Mouse (Mus musculus) midbrain, embryonic 10.5 days (tissue): Measurements from ENCODE around the gene Tcea3. TPM values are rescaled to one million over a fixed set of nuclear protein-coding genes. Genes with fewer than 3 reads are reported as not detected.

Experiments
- DNase-seq: peaks from one replicate; pipeline ENCODE4 v3.0.0-alpha.2; 2017; ENCODE audit warnings: low spot score
- H3K27ac ChIP-seq: fragments of 300-500 bp; sonication (generic); replicated peaks from 2 replicates; pipeline ENCODE4 v1.5.1; 2016; ENCODE audit warnings: mild to moderate bottlenecking
- H3K27me3 ChIP-seq: fragments of 300-500 bp; sonication (generic); 2 replicates; pipeline ENCODE4 v1.6.1; 2016; ENCODE audit warnings: low read depth, mild to moderate bottlenecking; ENCODE audit not compliant: poor library complexity, severe bottlenecking
- H3K36me3 ChIP-seq: fragments of 300-500 bp; sonication (generic); 2 replicates; pipeline ENCODE4 v1.6.1; 2016; ENCODE audit warnings: mild to moderate bottlenecking, moderate library complexity
- H3K4me1 ChIP-seq: fragments of 300-500 bp; sonication (generic); 2 replicates; pipeline ENCODE4 v1.6.1; 2016
- H3K4me3 ChIP-seq: fragments of 300-500 bp; sonication (generic); 2 replicates; pipeline ENCODE4 v1.5.1; 2016; ENCODE audit warnings: mild to moderate bottlenecking, moderate library complexity
- H3K9me3 ChIP-seq: fragments of 300-500 bp; sonication (generic); replicated peaks from 2 replicates; pipeline ENCODE4 v1.6.1; 2016; ENCODE audit warnings: mild to moderate bottlenecking
- WGBS: fragments of 180-500 bp; shearing (Covaris S2); methylation state at CpG from one replicate; pipeline ENCODE4 v1.1.7; 2016; 5-methylcytosine and 5-hydroxymethylcytosine counted together
- polyA plus RNA-seq: library from polyadenylated mRNA; unstranded; fragments of >200 nt; fragmentation: Nextera tagmentation; extraction: Ambion mirVana; gene quantifications from 2 replicates; pipeline ENCODE4 v1.2.1, GENCODE M21; 2016

The Tcea3 gene
- polyA plus RNA-seq, 1 experiment from 2014 or later: 0.79 TPM

DNA sequence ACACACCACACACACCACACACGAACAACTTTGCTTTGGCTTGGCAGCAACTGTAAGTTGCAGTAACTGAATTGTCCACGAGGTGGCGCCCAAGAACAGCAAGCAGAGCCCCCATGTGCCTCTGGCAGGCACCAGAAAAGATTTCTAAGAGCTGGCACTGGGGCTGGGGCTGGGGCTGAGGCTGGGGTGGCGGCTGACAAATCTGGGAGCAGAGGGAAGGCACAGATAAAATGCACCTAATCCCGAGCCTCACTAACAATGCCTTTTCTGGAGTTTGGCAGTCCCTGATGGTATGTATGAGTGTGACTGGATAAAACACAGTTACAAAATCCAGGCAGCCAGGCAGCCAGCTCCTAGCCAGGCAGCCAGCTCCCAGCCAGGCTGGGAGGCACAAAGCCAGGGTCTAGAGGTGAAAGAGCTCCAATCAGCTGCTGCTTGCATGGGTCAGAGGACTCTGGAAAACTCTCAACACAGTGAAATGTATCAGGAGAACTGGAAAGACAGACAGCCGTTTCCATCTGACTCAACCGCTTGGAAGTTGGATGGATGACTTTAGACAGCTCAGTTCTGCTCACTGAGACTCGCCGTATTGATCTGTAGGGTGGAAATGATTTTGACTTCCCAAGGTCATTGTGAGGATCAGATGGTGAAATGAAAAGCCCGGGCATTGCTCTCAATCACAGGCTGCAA, 13.1 kb downstream of the Tcea3 start:
- H3K27ac ChIP-seq: no peak overlapping the region; the same call in 1 of the 2 replicates
- peak; percentile 85 for DNase-seq
- 46% methylated on average over 10 of the region's 10 CpGs for WGBS

DNA sequence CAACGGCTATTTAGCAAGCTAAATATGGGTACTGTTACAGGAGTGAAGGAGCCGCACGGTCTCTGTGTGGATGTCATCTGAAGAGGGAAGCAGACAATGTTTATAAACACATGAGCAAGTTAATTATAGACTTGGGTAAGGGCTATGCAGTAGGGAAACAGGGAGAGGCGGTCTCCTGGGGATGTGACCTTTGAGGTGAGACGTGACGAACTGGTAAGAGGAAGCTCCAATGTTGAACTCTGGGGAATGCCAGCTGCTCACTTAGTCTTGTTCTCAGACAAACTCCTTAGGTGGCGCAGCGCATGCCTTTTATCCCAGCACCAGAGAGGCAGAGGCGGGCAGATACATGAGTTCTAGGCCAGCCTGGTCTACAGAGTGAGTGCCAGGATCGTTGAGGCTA, 14.4 kb downstream of the Tcea3 start:
- WGBS: 87% methylated on average over 10 of the region's 10 CpGs
- Histone ChIP-seq H3K27ac (no peak overlapping the region), H3K9me3 (no peaks in the 10 kb centered on the region), H3K4me1 (peaks cover 18% of the 10 kb centered on the region), H3K27me3 (peaks cover 8% of the 10 kb centered on the region; the same call in 1 of the 2 replicates), H3K36me3 (no peaks in the 10 kb centered on the region), H3K4me3 (no peak overlapping the region)
- DNase-seq: no peak

More for the DNA sequence above, 13.1 kb downstream of the Tcea3 start:
- Histone ChIP-seq H3K4me3 (no peak overlapping the region), H3K36me3 (no peaks in the 10 kb centered on the region), H3K9me3 (no peaks in the 10 kb centered on the region), H3K27me3 (peaks cover 8% of the 10 kb centered on the region; the same call in 1 of the 2 replicates), H3K4me1 (peaks cover 24% of the 10 kb centered on the region)

DNA sequence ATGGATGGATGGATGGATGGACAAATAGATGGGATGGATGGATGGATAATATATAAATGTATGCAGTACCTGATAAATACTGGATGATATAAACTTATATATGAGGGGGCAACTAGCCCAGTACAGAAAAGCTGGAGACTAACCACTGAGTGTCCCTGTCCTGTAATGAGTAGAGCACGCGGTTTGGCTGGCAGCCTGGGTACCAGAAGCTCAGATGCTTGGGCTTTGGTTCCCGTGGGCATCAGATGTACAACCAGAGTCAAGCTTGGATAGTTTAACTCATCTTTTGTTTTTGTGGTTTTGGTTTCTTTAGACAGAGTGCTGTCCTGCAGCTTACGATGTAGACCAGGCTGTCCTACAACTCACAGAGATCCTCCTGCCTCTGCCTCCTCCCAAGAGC, 16.0 kb downstream of the Tcea3 start:
- Histone ChIP-seq H3K36me3 (no peaks in the 10 kb centered on the region), H3K27ac (no peak overlapping the region), H3K27me3 (peaks cover 8% of the 10 kb centered on the region; the same call in 1 of the 2 replicates), H3K4me1 (peaks cover 13% of the 10 kb centered on the region), H3K9me3 (no peaks in the 10 kb centered on the region), H3K4me3 (no peak overlapping the region)
- no peak for DNase-seq
- WGBS: 97% methylated on average over 4 of the region's 4 CpGs

DNA sequence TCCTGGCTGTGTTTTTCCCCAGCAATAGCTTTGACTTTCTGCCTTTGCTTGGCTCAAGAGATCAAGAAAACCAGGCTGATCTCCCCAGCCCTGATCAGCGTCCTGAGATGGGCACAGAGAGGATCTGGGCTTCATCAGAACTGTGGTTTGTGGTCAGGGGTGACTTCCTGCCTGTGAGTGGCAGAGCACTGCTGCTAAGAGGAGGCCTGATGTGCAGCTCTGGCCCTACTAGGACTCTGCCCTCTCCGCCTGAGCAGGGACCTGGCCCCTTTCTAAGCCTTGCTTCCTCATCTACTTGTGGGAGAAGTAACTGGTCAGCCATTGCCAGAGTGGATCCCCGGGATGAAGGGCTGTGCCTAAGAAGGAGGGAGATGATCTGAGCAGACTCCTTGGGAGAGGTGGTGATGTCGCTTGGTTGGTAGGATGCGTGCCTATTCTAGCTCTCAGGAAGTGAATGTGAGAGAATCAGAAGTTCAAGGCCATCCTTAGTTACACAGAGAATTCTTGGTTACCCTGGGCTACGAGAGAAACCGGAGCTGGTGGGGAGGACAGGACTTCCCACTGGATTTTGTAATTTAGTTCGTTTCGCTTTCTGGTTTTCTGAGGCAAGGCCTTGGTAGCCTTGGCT, 19.3 kb downstream of the Tcea3 start:
- Histone ChIP-seq H3K4me3 (no peak overlapping the region), H3K27ac (no peak overlapping the region), H3K9me3 (no peaks in the 10 kb centered on the region), H3K4me1 (0 out of 2 replicates have a peak, but pooled peaks cover 3% of the 10 kb centered on the region), H3K27me3 (peaks cover 4% of the 10 kb centered on the region; the same call in 1 of the 2 replicates), H3K36me3 (no peaks in the 10 kb centered on the region)
- DNase-seq: no peak
- WGBS: 84% methylated on average over 9 of the region's 9 CpGs

DNA sequence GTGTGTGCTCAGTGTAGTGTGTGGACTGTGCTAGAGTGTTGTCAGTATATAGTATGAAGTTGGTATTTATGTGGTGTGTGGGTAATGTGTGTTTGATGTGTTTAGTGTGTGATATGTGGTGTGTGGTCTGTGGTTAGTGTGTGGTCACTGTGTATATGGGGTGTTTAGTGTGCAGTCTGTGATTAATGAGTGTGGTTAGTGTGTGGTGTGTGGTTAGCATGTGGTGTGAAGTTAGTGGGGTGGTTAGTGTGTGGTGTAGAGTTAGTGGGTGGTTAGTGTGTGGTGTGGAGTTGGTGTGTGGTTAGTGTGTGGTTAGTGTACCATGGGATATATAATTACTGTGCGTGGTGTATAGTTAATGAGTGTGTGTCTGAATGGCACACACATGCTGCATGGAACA, 21.4 kb downstream of the Tcea3 start:
- H3K27me3 ChIP-seq: peaks cover 4% of the 10 kb centered on the region; the same call in 1 of the 2 replicates
- peaks cover 18% of the 10 kb centered on the region for H3K9me3 ChIP-seq
- no peak overlapping the region for H3K27ac ChIP-seq
- H3K36me3 ChIP-seq: no peaks in the 10 kb centered on the region
- H3K4me3 ChIP-seq: no peak overlapping the region
- 96% methylated on average over 1 of the region's 1 CpGs for whole genome bisulfite sequencing
- H3K4me1 ChIP-seq: 0 out of 2 replicates have a peak, but pooled peaks cover 3% of the 10 kb centered on the region
- no peak for DNase-seq

DNA sequence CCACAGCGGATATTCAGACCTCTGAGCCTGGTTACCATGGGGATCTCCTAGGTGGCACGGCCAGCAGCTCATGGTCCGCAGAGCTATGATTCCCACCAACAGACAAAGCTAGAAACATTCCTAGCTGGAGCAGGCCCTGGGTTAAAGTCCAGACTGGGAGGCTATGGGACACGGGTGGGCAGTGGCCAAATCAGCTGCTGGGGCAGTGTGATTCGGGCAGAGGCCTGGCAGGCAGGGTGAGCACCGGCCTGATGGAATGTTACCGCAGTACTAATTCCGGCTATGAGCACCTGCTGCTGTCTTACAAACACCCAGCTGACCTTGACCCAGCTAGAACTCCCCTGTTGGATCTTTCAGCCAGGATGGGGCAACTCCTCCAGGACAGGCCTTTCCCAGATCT, 23.1 kb downstream of the Tcea3 start:
- H3K36me3 ChIP-seq: no peaks in the 10 kb centered on the region
- H3K27ac ChIP-seq: no peak overlapping the region
- peaks cover 18% of the 10 kb centered on the region for H3K9me3 ChIP-seq
- DNase-seq: no peak
- H3K4me3 ChIP-seq: no peak overlapping the region
- H3K27me3 ChIP-seq: no peaks in the 10 kb centered on the region
- whole genome bisulfite sequencing: 86% methylated on average over 8 of the region's 8 CpGs
- H3K4me1 ChIP-seq: 0 out of 2 replicates have a peak, but pooled peaks cover 3% of the 10 kb centered on the region

DNA sequence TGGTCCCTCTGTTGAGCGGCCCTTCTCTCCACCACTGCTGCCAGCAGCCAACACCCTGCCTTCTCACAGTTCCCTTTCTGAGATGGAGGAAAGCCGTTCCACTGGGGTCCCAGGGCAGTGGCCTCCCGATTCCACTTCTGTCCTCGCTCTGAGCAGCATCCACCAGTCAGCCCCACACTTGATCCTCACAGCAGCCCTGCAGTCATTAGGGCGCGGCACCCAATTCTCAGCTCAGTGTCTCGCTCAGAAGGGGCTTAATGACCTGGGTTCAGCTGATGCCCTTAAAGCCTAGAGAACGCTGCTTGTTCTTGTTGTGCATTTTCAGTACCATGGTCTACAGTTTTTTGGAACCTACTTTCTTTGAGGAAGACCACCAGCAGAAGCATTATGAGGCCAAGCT, 33.6 kb downstream of the Tcea3 start:
- 86% methylated on average over 8 of the region's 8 CpGs for WGBS
- Histone ChIP-seq H3K9me3 (no peaks in the 10 kb centered on the region), H3K4me1 (peaks cover 41% of the 10 kb centered on the region), H3K27me3 (peaks cover 9% of the 10 kb centered on the region; the same call in 1 of the 2 replicates), H3K36me3 (no peaks in the 10 kb centered on the region), H3K4me3 (no peak overlapping the region), H3K27ac (peak overlapping the region; percentile 69; the same call in 1 of the 2 replicates)
- DNase-seq: no peak

DNA sequence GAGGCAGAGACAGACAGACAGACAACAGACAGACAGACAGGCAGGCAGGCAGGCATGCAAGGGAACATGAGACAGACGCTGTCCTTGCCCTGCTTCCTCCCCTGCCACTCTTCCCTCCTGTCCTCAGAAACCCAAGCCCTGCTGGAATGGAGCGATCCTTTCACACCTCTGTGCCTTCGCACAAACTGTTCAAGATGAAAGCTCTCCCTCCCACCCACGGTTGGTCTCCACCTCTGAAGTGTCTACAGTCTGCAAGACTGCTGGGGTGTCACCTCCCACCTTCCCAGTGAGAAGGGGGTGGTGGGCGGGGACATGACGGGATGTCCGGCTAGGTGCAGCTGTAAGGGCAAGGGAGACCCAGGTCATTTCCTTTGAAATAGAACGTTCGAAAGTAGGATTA, 34.1 kb downstream of the Tcea3 start:
- no peaks in the 10 kb centered on the region for H3K36me3 ChIP-seq
- H3K4me3 ChIP-seq: no peak overlapping the region
- no peak for DNase-seq
- H3K4me1 ChIP-seq: peaks cover 46% of the 10 kb centered on the region
- no peaks in the 10 kb centered on the region for H3K9me3 ChIP-seq
- peaks cover 9% of the 10 kb centered on the region; the same call in 1 of the 2 replicates for H3K27me3 ChIP-seq
- peak overlapping the region; percentile 69 for H3K27ac ChIP-seq
- WGBS: 52% methylated on average over 9 of the region's 9 CpGs

DNA sequence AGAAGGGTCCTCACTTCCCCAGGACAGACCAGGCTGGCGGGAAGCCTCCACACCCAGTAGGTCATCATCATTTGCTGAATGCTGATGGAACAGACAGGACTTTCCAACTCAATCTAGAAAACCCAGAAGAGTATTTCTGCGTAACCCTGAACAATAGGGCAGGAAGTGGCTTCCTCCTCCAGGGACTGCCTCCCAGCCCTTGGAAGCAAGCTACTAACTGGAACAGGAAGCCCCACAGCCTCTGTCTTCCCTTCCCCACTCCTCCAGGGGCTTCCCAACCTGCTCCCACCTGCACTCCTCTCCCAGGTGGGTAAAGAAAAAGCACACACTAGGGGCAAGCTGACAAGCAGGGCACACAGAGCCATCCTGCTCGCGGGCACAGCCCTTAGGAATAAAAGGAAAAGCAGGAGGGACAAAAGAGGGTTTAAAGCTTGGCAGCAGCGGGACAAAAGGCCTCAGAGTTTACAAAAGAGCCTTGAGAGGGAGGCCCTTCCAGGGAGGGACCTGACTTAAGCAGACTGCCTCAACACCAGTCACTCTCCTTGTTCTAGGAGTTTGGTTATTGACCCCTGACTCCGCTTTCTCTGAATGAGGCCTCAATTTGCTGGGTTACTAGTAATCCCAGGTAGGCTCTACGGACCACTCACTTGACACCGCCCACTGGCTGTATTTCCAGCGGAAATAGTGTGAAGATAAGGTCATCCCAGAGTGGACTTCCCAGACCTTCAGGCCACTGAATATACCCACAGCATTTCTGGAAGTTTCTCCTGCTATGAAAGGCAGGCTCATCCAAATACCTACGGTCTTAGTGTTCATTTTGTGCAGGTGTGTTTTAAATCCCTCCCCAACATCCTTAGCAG, 35.3 kb downstream of the Tcea3 start:
- peak overlapping the region; percentile 92 for H3K27ac ChIP-seq
- H3K36me3 ChIP-seq: peaks cover 7% of the 10 kb centered on the region
- H3K27me3 ChIP-seq: peaks cover 9% of the 10 kb centered on the region; the same call in 1 of the 2 replicates
- H3K4me3 ChIP-seq: peak overlapping the region; percentile 38
- H3K9me3 ChIP-seq: peaks cover under 1% of the 10 kb centered on the region; the same call in 1 of the 2 replicates
- WGBS: 12% methylated on average over 10 of the region's 10 CpGs
- H3K4me1 ChIP-seq: peaks cover 56% of the 10 kb centered on the region
- peak; percentile 78 for DNase-seq

DNA sequence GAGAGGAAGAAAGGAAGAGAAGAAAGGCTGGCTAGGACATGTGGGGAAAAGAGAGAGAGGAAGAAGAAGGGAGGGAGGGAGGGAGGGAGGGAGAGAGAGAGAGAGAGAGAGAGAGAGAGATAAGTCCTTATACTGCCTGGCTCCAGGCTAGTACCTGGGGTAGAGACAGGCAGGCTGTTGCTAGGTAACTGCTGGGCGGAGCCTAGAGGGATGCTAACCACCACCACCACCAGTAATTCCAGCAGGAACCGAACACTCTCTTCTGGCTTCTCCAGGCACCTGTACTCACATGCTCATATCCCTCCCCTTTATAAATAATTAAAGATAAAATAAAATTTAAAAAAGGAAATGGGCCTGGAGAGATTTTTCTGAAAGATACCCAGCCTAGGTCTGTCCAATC, 36.3 kb downstream of the Tcea3 start:
- WGBS: 16% methylated on average over 2 of the region's 2 CpGs
- Histone ChIP-seq H3K9me3 (peaks cover 10% of the 10 kb centered on the region), H3K27ac (peak overlapping the region; percentile 92), H3K27me3 (peaks cover 16% of the 10 kb centered on the region), H3K36me3 (peaks cover 17% of the 10 kb centered on the region), H3K4me1 (peaks cover 56% of the 10 kb centered on the region), H3K4me3 (no peak overlapping the region)
- peak; percentile 29 for DNase-seq

DNA sequence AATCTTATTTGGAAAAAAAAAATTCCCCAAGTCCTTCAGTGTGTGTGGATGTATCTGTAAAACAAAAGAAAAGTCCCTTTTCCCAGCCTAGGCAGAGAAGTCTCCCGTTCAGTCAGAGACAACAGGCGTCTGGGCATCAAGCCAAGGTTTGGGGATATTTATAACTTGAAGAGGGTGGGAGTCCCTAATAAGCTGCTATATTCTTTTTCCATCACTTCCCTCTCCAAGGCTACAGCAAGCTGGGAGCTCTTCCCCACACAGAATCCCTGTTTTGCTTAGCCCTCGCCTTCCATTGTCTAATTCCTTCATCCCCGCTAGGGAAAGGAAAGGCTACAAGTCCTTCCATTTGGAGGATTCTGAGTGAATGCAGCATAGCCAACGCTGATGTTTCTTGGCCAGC, 36.9 kb downstream of the Tcea3 start, which contains the start of gene Zfp46:
TSS of gene Zfp46 (plus strand) at position 229 of the 400 bp plus-strand sequence.
- 44% methylated on average over 5 of the region's 5 CpGs for WGBS
- Histone ChIP-seq H3K27ac (peak within 1 kb of the TSS; percentile 93), H3K4me1 (peaks cover 56% of the 10 kb centered on the region), H3K9me3 (peaks cover 13% of the 10 kb centered on the region), H3K27me3 (peaks cover 23% of the 10 kb centered on the region), H3K4me3 (peak within 1 kb of the TSS; percentile 78), H3K36me3 (peaks cover 23% of the 10 kb centered on the region)
- no peak for DNase-seq

DNA sequence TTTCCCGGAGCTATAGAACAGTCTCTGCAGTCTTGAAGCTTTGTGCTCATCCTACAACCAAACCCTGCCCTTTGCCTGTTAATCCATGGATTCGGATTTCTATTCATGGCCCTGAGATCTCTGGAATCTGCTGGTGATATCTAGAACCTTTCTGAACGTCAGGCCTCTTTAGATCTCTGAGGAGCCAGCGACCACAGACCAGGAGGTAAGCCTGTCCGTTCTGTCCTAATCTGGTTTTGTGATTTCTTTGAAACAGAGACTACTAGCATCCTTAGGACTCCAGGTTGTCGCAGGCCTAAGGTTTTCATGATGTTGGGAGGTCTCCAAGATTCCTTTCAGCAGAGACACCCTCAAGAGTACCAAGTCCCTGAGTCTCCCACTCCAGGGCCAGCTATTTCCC, 37.4 kb downstream of the Tcea3 start:
- Histone ChIP-seq H3K36me3 (peaks cover 28% of the 10 kb centered on the region), H3K27ac (peak overlapping the region; percentile 93), H3K4me1 (peaks cover 61% of the 10 kb centered on the region), H3K27me3 (peaks cover 27% of the 10 kb centered on the region), H3K4me3 (peak overlapping the region; percentile 78), H3K9me3 (peaks cover 13% of the 10 kb centered on the region)
- 38% methylated on average over 6 of the region's 6 CpGs for WGBS
- peak; percentile 20 for DNase-seq
